Mouse (Mus musculus): ENCODE data around the gene Rhd. TPM values are rescaled to one million over a fixed set of nuclear protein-coding genes. Genes with fewer than 3 reads are reported as not detected.

The Rhd gene
- polyA plus RNA-seq, 1 experiment = not detected

DNA sequence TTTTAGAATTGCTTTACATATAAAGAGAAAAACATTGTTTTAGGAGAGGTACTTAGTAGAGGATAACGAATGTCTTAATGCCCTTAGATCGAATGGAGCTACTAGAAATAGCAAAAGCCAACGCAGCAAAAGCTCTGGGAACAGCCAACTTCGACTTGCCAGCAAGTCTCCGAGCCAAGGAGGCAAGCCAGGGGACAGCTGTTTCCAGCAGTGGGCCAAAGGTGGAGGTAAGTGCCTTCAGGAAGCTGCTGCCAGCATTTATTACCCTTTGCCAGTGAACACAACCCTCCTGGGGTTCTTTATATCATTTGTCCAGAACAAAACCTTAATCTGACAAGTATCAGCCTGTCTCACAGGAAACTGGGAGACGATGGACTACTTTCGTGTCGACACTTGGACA lies 60.9 kb downstream of the Rhd start:
- H3K4me1 ChIP-seq (ENCODE audit: control insufficient read depth, insufficient read depth, insufficient read length, low read length) = 0 out of 2 replicates have a peak, but pooled peaks cover 2% of the 10 kb centered on the region
- no peak overlapping the region for H3K27ac ChIP-seq (replicated peaks; ENCODE audit: low read depth, low read length)
- H3K4me3 ChIP-seq (ENCODE audit: insufficient read depth, low read depth, low read length) = peak overlapping the region; percentile 51

DNA sequence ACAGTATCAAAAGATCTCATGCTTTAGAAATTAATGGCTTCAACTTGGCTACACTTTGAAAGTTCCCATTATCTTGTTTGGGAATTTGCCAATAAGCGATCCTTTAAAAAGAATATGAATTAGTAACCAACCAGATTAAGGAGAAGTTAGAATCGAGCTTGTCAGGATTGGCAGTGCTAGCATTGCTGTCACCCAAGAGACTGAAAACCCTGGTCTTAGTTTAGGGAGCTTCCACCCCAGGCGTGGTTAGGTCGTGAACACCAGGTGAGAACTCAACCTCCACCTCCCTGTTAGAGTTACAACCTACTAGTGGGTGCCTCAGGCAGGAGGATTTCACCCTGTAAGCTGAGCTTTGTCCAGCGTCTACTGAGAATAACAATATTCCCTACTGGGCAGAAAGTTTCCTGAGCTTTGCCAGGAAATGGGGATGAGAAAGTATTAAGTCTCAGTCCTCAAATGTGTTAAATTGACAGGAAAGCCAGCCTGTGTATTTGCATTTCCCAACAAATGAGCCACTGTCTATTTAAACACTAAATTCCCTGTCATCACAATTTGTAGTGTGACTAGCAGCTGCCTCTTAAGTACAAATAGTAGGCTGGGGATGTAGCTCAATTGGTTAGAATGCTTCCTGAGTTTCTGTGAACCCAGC lies 63.6 kb downstream of the Rhd start:
- no peak overlapping the region for H3K27ac ChIP-seq (replicated peaks; ENCODE audit: low read depth, low read length)
- H3K4me3 ChIP-seq (ENCODE audit: insufficient read depth, low read depth, low read length) = no peak overlapping the region
- 0 out of 2 replicates have a peak, but pooled peaks cover 2% of the 10 kb centered on the region for H3K4me1 ChIP-seq (ENCODE audit: control insufficient read depth, insufficient read depth, insufficient read length, low read length)

DNA sequence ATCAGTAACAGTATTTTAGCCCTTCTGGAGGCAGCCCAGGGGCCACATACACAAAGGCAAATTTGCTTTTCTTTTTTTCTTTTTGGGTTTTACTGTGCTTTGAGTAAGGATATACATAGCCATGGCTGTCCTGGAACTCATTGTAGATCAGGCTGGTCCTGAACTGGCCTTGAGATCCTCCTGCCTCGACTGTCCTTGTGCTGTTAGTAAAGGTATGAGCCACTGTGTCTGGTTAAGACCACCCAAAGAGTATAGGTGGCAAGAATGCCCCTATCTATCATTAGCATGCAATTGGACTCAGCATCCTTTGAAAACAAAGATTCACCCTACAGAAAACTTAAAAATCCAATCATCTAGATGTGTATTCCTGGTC lies 64.1 kb downstream of the Rhd start:
- no peak overlapping the region for H3K4me3 ChIP-seq (ENCODE audit: insufficient read depth, low read depth, low read length)
- H3K27ac ChIP-seq (replicated peaks; ENCODE audit: low read depth, low read length) = no peak overlapping the region
- 0 out of 2 replicates have a peak, but pooled peaks cover 2% of the 10 kb centered on the region for H3K4me1 ChIP-seq (ENCODE audit: control insufficient read depth, insufficient read depth, insufficient read length, low read length)

DNA sequence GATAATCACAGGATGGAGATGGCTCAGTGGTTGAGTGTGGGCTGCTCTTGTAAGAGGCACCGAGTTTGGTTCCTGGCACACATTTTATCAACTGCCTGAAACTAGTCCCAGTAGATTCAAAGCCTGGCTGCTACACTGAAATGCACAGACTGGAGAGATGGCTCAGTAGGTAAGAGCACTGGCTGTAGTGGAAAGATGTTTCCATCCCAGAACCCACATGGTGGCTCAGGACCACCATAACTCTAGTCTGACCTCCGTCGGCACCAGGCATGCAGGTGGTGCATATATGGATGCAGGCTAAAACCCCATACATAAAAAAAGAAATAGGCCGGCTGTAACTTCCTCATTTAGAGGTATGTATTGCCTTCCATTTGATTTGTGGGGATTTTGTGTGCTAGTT lies 65.2 kb downstream of the Rhd start:
- Histone ChIP-seq H3K4me3 (ENCODE audit: insufficient read depth, low read depth, low read length) (no peak overlapping the region), H3K4me1 (ENCODE audit: control insufficient read depth, insufficient read depth, insufficient read length, low read length) (0 out of 2 replicates have a peak, but pooled peaks cover 2% of the 10 kb centered on the region), H3K27ac (replicated peaks; ENCODE audit: low read depth, low read length) (no peak overlapping the region)

DNA sequence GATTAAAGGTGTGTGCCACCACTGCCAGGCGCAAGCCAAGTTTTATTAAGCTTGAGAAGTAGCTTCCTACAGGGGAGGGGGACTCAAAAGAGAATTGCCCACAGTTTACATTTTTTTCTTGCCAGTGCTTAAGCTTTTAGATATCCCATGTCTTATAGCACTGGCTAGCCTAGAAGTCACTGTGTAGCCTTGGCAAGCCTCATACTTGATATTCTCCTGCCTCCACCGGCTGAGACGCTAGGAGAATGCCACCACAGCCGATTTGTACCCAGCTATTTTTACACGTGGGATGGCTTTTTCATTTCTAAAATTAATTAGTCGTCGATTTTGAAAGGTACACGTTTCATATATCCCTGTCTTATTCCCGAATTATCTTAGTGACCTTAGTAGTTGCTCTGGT lies 65.9 kb downstream of the Rhd start:
- Histone ChIP-seq H3K4me3 (ENCODE audit: insufficient read depth, low read depth, low read length) (peak overlapping the region; percentile 54), H3K27ac (replicated peaks; ENCODE audit: low read depth, low read length) (peak overlapping the region; percentile 65), H3K4me1 (ENCODE audit: control insufficient read depth, insufficient read depth, insufficient read length, low read length) (0 out of 2 replicates have a peak, but pooled peaks cover 2% of the 10 kb centered on the region)

DNA sequence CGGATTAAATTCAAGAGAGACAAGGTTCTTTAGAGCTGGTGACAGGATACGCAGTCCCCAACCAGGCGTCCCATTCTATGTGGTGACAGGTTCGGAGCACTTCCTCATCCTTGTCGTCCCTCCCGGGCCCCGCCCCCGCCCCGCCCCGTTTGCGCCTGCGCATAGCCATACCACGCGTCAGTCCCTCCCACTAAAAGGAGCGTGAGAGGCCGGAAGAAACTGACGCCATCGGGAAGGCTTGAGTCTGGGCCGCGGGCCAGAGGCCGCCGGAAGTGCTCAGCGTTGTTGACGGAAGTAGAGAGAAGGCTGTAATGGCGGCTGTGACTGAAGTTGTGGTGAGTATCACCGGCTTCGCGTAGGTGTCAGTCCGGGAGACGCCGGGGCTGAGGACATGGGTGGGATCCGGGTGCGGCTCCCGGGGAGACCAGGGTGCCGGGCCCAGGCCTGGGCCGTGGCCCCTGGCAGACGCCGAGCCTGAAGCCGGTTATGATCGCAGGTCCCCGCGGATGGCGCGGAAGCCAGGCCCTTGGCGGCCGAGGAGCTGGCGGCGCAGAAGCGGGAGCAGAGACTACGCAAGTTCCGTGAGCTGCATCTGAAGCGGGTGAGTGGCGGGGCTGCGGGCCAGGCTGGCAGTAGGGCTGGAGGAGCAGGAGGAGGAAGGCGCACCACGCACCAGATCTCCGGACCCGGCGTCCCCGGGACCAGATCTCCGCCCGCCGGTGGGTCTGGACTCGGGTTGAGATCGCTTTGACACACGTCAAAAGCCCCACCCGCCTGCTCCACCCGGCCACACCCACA lies 66.5 kb downstream of the Rhd start, which contains the start of gene Syf2:
Gene Syf2, plus strand, starts transcription at position 215 of the 798 bp plus-strand sequence.
- Histone ChIP-seq H3K27ac (replicated peaks; ENCODE audit: low read depth, low read length) (peak within 1 kb of the TSS; percentile 65), H3K4me3 (ENCODE audit: insufficient read depth, low read depth, low read length) (peak within 1 kb of the TSS; percentile 84), H3K4me1 (ENCODE audit: control insufficient read depth, insufficient read depth, insufficient read length, low read length) (0 out of 2 replicates have a peak, but pooled peaks cover 2% of the 10 kb centered on the region)

DNA sequence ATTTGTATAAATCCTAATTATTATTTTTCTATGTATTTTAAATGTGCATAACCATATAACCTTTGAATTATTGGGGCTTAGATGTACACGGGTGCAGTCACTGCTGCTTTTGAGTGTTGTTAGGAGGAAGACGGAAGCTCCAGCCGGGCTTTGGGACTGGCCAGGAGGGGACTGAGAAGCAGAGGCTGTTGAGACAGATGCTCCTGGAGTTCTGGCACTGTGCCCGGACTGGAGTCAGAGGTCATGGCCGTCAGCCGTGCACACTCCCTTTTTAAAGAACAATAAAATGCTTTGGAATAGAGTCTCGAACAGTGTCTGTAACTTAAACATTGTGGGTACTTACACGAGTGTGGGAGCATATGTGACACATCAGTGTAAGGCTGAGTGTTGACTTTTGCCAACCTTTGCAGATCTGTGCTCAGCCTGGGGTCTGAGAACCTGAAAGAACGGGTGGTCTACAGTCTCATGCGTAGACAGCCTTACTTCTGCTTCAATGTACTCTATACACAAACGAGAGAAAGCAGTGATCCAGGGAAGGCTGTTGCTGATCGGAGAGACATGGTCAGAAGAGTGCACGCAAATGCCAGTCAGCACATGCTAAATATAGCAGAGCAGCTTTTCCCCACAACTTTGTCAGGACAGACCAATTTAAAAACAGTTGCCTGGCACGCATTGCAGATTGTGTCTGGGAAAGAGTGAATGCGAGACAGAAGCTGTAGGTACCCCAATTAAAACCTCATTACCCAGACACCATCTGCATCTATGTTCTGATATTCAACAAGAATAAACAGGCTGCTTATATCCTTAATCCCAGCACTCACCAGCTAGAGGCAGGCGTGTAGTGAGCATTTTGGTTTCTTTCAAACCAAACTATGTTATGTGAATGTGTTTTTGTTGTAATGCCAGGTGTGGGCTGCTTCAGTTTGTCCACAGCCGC lies 73.2 kb downstream of the Rhd start:
- no peaks in the 10 kb centered on the region for H3K4me1 ChIP-seq (ENCODE audit: control insufficient read depth, insufficient read depth, insufficient read length, low read length)
- no peak overlapping the region for H3K27ac ChIP-seq (replicated peaks; ENCODE audit: low read depth, low read length)
- H3K4me3 ChIP-seq (ENCODE audit: insufficient read depth, low read depth, low read length) = no peak overlapping the region

DNA sequence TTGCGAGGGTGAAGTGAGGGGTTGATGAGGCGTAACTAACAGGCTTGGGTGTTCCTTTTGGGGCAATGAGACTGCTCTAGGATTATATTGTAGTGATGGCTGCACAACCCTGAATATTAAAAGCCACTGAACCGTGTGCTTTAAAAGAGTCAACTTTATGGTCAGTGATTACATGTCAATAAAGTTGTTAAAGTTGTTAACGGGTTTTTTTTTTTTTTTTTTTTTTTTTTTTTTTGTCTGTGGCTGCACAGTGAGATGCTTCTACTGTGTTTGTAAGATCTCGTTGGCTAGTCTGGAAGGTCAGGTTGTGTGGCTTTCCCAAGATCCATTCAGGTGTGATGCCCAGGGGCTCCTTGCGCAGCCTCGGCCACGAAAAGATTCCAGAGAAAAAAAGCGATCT lies 75.6 kb downstream of the Rhd start:
- Histone ChIP-seq H3K4me1 (ENCODE audit: control insufficient read depth, insufficient read depth, insufficient read length, low read length) (no peaks in the 10 kb centered on the region), H3K4me3 (ENCODE audit: insufficient read depth, low read depth, low read length) (no peak overlapping the region), H3K27ac (replicated peaks; ENCODE audit: low read depth, low read length) (no peak overlapping the region)

DNA sequence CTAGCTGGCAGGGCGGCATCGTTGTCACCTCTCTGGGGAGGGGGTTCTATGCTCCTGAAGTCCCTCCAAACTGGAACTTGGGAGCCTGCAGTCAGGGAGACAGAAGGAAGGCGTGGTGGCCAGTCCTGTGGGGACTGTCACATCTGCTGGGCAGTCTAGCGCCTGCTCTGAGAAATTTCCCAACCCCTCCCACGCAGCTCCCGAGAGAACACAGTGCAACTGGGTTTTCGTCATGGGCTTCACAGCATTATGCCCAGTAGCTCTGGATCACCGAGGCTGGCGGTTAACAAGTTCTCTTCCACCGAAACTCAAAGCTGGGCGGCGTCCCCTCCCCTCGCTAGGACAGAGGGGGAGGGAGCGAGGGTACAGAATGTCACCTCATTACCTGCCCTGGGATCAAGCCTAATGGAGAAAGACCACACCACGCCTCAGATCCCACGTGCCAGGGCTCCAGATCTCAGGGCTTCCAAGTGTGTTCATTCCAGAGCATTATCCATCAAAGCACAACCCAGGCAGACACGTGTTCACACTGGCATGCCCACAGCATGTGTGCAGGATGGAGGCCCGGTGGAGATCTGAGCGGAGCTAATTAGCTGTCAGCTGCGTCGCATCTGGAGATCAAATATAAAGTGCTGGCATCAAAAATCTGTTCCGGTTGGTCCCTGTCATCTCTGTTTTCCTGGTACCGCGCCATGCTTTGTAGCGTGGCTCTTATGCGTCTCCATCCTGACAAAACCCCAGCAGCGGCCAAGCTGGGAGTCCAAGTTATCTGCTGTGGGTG lies 79.6 kb downstream of the Rhd start:
- no peak overlapping the region for H3K27ac ChIP-seq (replicated peaks; ENCODE audit: low read depth, low read length)

More for the DNA sequence above, 79.6 kb downstream of the Rhd start:
- Histone ChIP-seq H3K4me1 (ENCODE audit: control insufficient read depth, insufficient read depth, insufficient read length, low read length) (no peaks in the 10 kb centered on the region), H3K4me3 (ENCODE audit: insufficient read depth, low read depth, low read length) (no peak overlapping the region)

Other genes with a start within 250 kb of the Rhd start
- 2.5 and 2.6 TPM in 2 replicates for gene Man1c1, start 160.2 kb upstream of the Rhd start, polyA plus RNA-seq (2012; ENCODE audit: insufficient read depth, insufficient read length, missing spikeins)
- gene Ldlrap1, start 96.5 kb upstream of the Rhd start, polyA plus RNA-seq (2012; ENCODE audit: insufficient read depth, insufficient read length, missing spikeins) = 6.8 and 11.8 TPM in 2 replicates
- 22.4 and 26.2 TPM in 2 replicates for gene Maco1, start 11.2 kb upstream of the Rhd start, polyA plus RNA-seq (2012; ENCODE audit: insufficient read depth, insufficient read length, missing spikeins)
- gene Tmem50a, start 50.5 kb downstream of the Rhd start, polyA plus RNA-seq (2012; ENCODE audit: insufficient read depth, insufficient read length, missing spikeins) = 110 and 115 TPM in 2 replicates
- gene Rsrp1, start 59.1 kb downstream of the Rhd start, polyA plus RNA-seq (2012; ENCODE audit: insufficient read depth, insufficient read length, missing spikeins) = 185 and 418 TPM in 2 replicates
- 71.8 and 75.9 TPM in 2 replicates for gene Syf2, start 66.4 kb downstream of the Rhd start, polyA plus RNA-seq (2012; ENCODE audit: insufficient read depth, insufficient read length, missing spikeins)

Measured in brown adipose tissue, adult 24 weeks (tissue).